Mouse (Mus musculus): ENCODE results near the gene Fuk. TPM values are rescaled to one million over a fixed set of nuclear protein-coding genes. Genes with fewer than 3 reads are reported as not detected.
"Not testable (repeated sequence)": the region's sequence is repeated elsewhere in the genome, so short reads cannot be mapped to it uniquely, and the experiment has no call there.

The Fuk gene
- polyA plus RNA-seq, 1 experiment, result 12.9 TPM

DNA sequence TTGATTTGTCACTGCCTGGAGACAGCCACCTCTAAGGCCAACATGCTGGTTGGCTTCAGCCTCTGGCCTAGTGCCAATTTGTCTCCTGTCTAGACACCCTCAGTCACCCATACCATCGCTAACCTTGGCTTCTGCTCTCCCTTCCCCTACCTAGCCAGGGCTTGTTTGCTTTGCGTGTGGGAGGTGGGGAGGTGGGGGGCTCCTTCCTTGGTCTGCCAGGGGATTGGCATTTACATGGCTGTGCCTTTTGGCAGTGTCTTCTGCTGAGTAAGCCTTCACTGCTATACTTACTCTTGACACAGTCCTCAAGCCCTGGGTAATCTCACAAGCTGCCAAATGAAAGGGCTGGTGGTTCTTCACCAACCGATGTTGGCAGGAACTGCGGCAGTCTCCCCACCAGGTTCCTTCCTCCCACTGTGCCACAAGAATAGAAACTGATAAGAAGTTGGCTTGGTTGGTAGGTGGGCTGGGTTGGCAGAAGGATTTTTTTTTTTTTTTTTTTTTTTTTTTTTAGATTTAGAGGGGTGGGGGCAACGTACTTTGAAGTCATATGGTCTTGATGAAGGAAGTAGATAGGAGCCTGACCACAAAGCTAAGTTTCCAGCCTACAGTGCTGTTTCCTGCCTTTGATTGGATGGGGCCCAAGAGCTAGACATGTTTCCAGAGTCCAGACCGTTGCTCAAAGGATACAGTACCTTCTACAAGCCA lies 36.7 kb upstream of the Fuk start:
- DNase-seq (ENCODE audit: low read depth in 1 of 2, low spot score in 2 of 2), result peak in 1 of 2 experiments; percentile 31

DNA sequence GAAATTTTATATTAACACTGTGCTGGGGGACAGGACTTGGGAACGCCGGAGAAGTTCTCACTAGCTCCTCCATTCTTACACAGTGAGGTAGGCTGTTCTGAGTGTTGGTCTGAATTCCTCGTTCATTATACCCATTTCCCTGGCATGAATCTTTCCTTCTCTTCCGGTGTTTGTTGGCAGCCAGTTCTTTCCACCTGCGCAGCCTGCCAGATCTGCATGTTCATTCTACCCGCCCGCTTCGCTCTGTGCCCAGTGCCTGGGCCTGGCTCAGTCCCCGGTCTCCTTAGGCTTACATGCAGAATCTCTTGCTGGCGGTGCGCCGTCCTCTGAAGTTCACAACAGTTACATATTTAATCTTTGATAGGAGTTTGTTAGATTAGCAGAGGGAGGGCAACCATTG lies 33.9 kb upstream of the Fuk start:
- Histone ChIP-seq H3K36me3 (ENCODE audit: control insufficient read depth, insufficient read depth, low read length) (no peaks in the 10 kb centered on the region), H3K4me1 (ENCODE audit: control insufficient read depth, insufficient read depth, insufficient read length) (peaks cover 16% of the 10 kb centered on the region; the same call in 1 of the 2 replicates), H3K27ac (ENCODE audit: insufficient read depth, low read length) (no peak overlapping the region), H3K4me3 (ENCODE audit: extremely low read depth, insufficient read depth, insufficient read length) (no peak overlapping the region), H3K27me3 (ENCODE audit: control insufficient read depth, insufficient read depth, low read length) (no peaks in the 10 kb centered on the region)
- DNase-seq (ENCODE audit: low read depth in 1 of 2, low spot score in 2 of 2), result no peak
- WGBS, result 91% methylated on average over 12 of the region's 12 CpGs
- no peak for TF ChIP-seq CTCF (IDR thresholded peaks at IDR 0.05; ENCODE audit: extremely low read depth, insufficient read depth, insufficient read length, insufficient replicate concordance)
- TF ChIP-seq POLR2A (IDR thresholded peaks at IDR 0.05; ENCODE audit: low read depth, low read length), result no peak

More for the DNA sequence above, 36.7 kb upstream of the Fuk start:
- Histone ChIP-seq H3K4me1 (ENCODE audit: control insufficient read depth, insufficient read depth, insufficient read length) (peaks cover 14% of the 10 kb centered on the region; the same call in 1 of the 2 replicates), H3K27ac (ENCODE audit: insufficient read depth, low read length) (peak overlapping the region; percentile 45), H3K36me3 (ENCODE audit: control insufficient read depth, insufficient read depth, low read length) (no peaks in the 10 kb centered on the region), H3K27me3 (ENCODE audit: control insufficient read depth, insufficient read depth, low read length) (no peaks in the 10 kb centered on the region), H3K4me3 (ENCODE audit: extremely low read depth, insufficient read depth, insufficient read length) (no peak overlapping the region)
- TF ChIP-seq POLR2A (IDR thresholded peaks at IDR 0.05; ENCODE audit: low read depth, low read length) (no peak), CTCF (IDR thresholded peaks at IDR 0.05; ENCODE audit: extremely low read depth, insufficient read depth, insufficient read length, insufficient replicate concordance) (no peak)
- WGBS, result 4% methylated on average over 6 of the region's 6 CpGs

DNA sequence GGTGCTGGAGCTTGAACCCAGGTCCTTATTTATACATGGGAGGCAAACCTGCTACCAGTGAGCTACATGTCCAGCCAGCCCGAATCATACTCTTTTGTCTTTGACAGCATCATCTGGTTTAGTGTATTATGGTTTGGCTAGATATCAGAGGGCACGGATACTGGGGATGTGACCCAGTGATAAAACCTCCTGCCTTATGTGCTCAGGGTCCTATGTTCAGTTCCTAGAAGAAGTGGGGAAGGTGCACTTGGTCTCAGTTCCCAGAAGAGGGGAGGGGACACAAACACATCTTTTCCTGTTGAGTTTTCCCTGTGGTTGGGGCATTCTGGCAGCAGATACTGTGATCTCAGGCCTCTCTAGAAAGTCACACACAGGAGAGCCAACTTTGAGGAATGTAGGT lies 31.0 kb upstream of the Fuk start:
- TF ChIP-seq CTCF (IDR thresholded peaks at IDR 0.05; ENCODE audit: extremely low read depth, insufficient read depth, insufficient read length, insufficient replicate concordance), result no peak
- TF ChIP-seq POLR2A (IDR thresholded peaks at IDR 0.05; ENCODE audit: low read depth, low read length), result no peak
- no peak for DNase-seq (ENCODE audit: low read depth in 1 of 2, low spot score in 2 of 2)
- 78% methylated on average over 2 of the region's 2 CpGs for WGBS
- peaks cover 19% of the 10 kb centered on the region; the same call in 1 of the 2 replicates for H3K4me1 ChIP-seq (ENCODE audit: control insufficient read depth, insufficient read depth, insufficient read length)
- no peak overlapping the region for H3K4me3 ChIP-seq (ENCODE audit: extremely low read depth, insufficient read depth, insufficient read length)
- no peaks in the 10 kb centered on the region for H3K27me3 ChIP-seq (ENCODE audit: control insufficient read depth, insufficient read depth, low read length)
- H3K36me3 ChIP-seq (ENCODE audit: control insufficient read depth, insufficient read depth, low read length), result no peaks in the 10 kb centered on the region
- H3K27ac ChIP-seq (ENCODE audit: insufficient read depth, low read length), result no peak overlapping the region

DNA sequence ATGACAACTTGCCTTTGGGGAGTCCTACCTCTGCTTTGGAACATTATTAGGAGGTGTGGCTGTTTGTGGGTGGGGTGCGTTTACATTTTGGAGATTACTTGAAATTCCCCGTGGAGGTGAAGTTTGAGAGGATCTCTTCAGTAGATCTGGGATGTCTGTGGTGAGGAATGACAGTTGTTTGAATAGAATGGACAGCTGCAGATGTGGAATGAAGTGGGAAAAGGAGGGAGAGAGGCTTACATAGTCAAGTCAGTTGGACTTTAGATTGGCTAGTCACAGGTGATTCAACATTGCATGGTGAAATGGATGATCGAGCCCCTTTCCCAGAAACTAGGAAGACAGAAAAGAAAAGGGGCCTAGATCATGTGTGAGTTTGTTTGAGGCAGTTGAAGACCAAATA lies 30.2 kb upstream of the Fuk start:
- H3K36me3 ChIP-seq (ENCODE audit: control insufficient read depth, insufficient read depth, low read length), result no peaks in the 10 kb centered on the region
- 83% methylated on average over 3 of the region's 3 CpGs for WGBS
- H3K4me3 ChIP-seq (ENCODE audit: extremely low read depth, insufficient read depth, insufficient read length), result no peak overlapping the region
- DNase-seq (ENCODE audit: low read depth in 1 of 2, low spot score in 2 of 2), result no peak
- peaks cover 14% of the 10 kb centered on the region; the same call in 1 of the 2 replicates for H3K4me1 ChIP-seq (ENCODE audit: control insufficient read depth, insufficient read depth, insufficient read length)
- no peak overlapping the region for H3K27ac ChIP-seq (ENCODE audit: insufficient read depth, low read length)
- H3K27me3 ChIP-seq (ENCODE audit: control insufficient read depth, insufficient read depth, low read length), result no peaks in the 10 kb centered on the region
- TF ChIP-seq POLR2A (IDR thresholded peaks at IDR 0.05; ENCODE audit: low read depth, low read length) (no peak), CTCF (IDR thresholded peaks at IDR 0.05; ENCODE audit: extremely low read depth, insufficient read depth, insufficient read length, insufficient replicate concordance) (no peak)

DNA sequence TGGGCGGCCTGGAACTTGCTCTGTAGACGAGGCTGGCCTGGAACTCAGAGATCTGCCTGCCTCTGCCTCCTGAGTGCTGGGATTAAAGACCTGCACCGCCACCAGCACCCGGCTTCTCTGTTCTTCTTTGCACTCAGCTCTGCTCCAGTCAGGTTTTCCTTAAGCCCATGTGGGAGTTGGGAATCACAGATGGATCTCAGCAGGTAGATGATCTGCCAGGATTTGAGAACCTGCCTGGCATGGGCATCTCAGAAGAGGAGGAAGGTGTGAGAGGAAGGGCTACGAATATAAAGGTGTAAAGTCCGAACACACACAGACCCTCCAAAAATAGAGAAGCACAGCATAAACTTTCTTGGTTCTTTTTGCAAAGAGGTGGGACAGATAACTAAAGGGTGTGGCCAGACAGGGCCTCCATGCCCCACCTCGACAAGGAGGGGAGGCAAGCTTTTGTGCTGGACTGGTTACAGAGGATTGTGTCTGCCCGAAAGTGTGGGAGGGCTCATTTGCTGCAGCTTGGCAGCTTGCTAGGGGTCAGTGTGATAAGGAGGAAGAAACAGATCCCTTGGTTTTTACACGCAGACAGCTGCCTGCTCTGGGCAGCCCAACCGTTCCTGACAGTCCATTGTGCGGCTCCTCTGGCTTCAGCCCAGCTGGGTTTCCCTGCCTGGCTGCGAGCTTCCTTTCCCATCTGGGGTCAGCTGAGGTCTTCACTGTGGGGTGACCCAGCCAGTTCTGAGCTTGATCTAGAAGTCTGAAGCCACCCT lies 29.1 kb upstream of the Fuk start:
- Histone ChIP-seq H3K27me3 (ENCODE audit: control insufficient read depth, insufficient read depth, low read length) (no peaks in the 10 kb centered on the region), H3K4me1 (ENCODE audit: control insufficient read depth, insufficient read depth, insufficient read length) (peaks cover 14% of the 10 kb centered on the region; the same call in 1 of the 2 replicates), H3K27ac (ENCODE audit: insufficient read depth, low read length) (no peak overlapping the region), H3K4me3 (ENCODE audit: extremely low read depth, insufficient read depth, insufficient read length) (no peak overlapping the region), H3K36me3 (ENCODE audit: control insufficient read depth, insufficient read depth, low read length) (no peaks in the 10 kb centered on the region)
- 58% methylated on average over 12 of the region's 12 CpGs for WGBS
- DNase-seq (ENCODE audit: low read depth in 1 of 2, low spot score in 2 of 2), result no peak
- no peak for TF ChIP-seq POLR2A (IDR thresholded peaks at IDR 0.05; ENCODE audit: low read depth, low read length)
- TF ChIP-seq CTCF (IDR thresholded peaks at IDR 0.05; ENCODE audit: extremely low read depth, insufficient read depth, insufficient read length, insufficient replicate concordance), result no peak

DNA sequence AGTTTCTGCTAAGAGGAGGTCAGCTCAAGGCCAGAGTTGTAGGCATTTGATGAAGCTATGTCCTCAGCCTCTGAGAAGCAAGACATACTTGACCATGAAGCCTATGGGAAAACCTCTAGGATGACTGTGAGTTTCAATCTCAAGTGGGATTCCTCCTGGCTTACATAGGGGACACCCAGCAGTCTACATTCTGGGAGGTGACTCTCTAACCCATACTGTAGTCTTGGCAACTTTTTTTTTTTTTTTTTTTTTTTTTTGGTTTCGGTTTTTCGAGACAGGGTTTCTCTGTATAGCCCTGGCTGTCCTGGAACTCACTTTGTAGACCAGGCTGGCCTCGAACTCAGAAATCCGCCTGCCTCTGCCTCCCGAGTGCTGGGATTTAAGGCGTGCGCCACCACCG lies 27.4 kb upstream of the Fuk start:
- H3K36me3 ChIP-seq (ENCODE audit: control insufficient read depth, insufficient read depth, low read length); H3K27ac ChIP-seq (ENCODE audit: insufficient read depth, low read length); H3K4me3 ChIP-seq (ENCODE audit: extremely low read depth, insufficient read depth, insufficient read length); DNase-seq (ENCODE audit: low read depth in 1 of 2, low spot score in 2 of 2); H3K27me3 ChIP-seq (ENCODE audit: control insufficient read depth, insufficient read depth, low read length): not testable (repeated sequence)
- 71% methylated on average over 8 of the region's 8 CpGs for WGBS
- H3K4me1 ChIP-seq (ENCODE audit: control insufficient read depth, insufficient read depth, insufficient read length), result peaks cover 14% of the 10 kb centered on the region; the same call in 1 of the 2 replicates

DNA sequence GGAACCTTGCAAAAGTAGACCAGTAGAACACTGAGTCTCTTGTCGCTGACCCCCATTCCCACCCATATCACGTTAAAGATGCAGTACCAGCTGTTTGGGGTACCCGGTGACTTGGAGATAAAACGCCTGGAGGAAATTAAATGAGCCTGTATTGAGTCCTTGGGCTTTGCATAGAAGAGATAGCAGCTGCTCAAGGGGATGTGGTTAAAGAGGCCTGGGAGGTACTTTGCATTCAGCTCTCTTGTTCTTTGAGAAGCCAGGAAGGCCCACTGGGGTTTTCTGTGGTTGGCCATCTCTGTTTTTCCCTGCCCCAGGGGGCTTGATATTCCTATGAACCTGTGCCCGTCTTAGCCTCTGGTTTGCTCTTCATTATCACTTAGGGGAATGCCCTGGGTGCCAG lies 26.8 kb upstream of the Fuk start:
- H3K27ac ChIP-seq (ENCODE audit: insufficient read depth, low read length), result peak overlapping the region; percentile 52
- H3K36me3 ChIP-seq (ENCODE audit: control insufficient read depth, insufficient read depth, low read length), result no peaks in the 10 kb centered on the region
- no peak for DNase-seq (ENCODE audit: low read depth in 1 of 2, low spot score in 2 of 2)
- no peak overlapping the region for H3K4me3 ChIP-seq (ENCODE audit: extremely low read depth, insufficient read depth, insufficient read length)
- TF ChIP-seq CTCF (IDR thresholded peaks at IDR 0.05; ENCODE audit: extremely low read depth, insufficient read depth, insufficient read length, insufficient replicate concordance) (no peak), POLR2A (IDR thresholded peaks at IDR 0.05; ENCODE audit: low read depth, low read length) (no peak)
- H3K27me3 ChIP-seq (ENCODE audit: control insufficient read depth, insufficient read depth, low read length), result no peaks in the 10 kb centered on the region
- WGBS, result 14% methylated on average over 5 of the region's 5 CpGs
- peaks cover 14% of the 10 kb centered on the region; the same call in 1 of the 2 replicates for H3K4me1 ChIP-seq (ENCODE audit: control insufficient read depth, insufficient read depth, insufficient read length)

All from spleen, adult 2 months (tissue).